Mouse (Mus musculus) liver, embryonic 14.5 days (tissue): ENCODE data around the gene Six3.

Experiments
- CTCF ChIP-seq: IDR thresholded peaks from 2 replicates; pipeline ENCODE4 v1.5.1; 2016; ENCODE audit warnings: antibody characterized with exemption, low read depth, control low read depth
- EP300 ChIP-seq: IDR thresholded peaks from 2 replicates; pipeline ENCODE4 v1.6.1; 2016; ENCODE audit warnings: antibody characterized with exemption, low read depth

DNA sequence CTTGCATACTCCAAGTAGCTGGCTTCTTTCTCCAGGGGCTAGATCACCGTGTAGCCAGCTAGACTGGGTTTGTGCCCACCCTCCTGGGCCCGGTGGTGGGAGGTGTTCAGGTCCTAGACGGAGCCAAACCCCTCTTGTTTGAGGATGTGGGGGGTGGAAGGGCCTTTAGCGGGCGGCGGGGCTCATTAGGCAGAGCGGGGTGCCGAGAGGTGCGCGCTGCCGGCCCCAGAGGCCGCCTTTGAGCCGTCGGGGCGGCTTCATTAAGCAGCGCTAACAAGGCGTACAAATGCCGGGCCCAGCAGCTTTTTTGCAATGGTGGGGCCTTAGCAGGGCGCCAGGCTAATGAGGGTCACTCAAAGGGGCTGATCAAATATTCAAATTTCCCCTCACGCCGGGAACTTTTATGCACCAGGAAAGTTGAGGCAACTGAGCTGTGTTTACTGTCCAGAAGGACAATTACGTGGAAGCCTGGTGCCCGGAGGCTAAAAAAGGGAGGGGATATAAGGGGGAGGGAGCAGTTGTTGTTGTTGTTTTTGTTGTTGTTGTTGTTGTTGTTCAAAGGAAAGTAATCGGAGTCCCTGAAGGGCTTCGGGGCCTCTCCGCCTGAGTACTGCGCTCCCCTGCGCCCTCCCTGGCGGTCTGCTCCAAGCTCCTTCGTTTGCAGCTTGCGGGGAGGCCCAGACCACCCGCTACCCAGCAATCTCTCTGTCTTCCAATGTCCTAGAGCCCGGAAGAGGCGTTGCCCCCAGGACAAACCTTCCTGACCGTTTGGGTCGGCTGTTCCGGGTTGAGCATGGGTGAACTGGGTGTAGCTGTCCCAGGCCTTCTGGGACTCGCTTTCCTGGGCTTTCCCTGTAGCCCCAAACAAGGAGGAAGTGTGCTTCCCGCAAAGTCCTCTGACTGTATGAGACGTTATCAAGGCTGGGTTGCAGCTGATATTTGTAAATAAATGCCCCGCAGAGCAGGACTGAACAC, 3.4 kb downstream of the Six3 start:
- TF ChIP-seq CTCF (no peak), EP300 (no peak)
